Mouse (Mus musculus): Measurements from ENCODE around the gene Serpinf1. TPM values are rescaled to one million over a fixed set of nuclear protein-coding genes. Genes with fewer than 3 reads are reported as not detected.
A peak's percentile ranks its signal among the peaks of the same experiment; 100 is the strongest.
"Not testable (repeated sequence)": the region's sequence is repeated elsewhere in the genome, so short reads cannot be mapped to it uniquely, and the experiment has no call there.

The Serpinf1 gene
- total RNA-seq, 2 experiments from 2014 or later = 9.7 to 10.5 TPM

- intact Hi-C loops (cut with DNase I) = no loop called here
- DNase-seq (ENCODE audit: extremely low spot score in 1 of 2, low spot score in 2 of 2) = no peak
- Histone ChIP-seq H3K4me3 (no peak overlapping the region), H3K27ac (no peak overlapping the region)
- TF ChIP-seq CTCF (IDR thresholded peaks at IDR 0.05) = no peak
These were observed 11.9 kb downstream of the Serpinf1 start for GRCm38 (mm10) chr11:75410591-75410990.

GRCm38 (mm10) chr11:75409679-75410575, 12.6 kb downstream of the Serpinf1 start:
- intact Hi-C loops (cut with DNase I) = loop anchor here (10.0 kb wide), 1 partner anchor 165 kb away; no protein-coding TSS in a partner anchor
- Histone ChIP-seq H3K27ac (no peak overlapping the region), H3K4me3 (no peak overlapping the region)
- DNase-seq (ENCODE audit: extremely low spot score in 1 of 2, low spot score in 2 of 2) = no peak
- no peak for TF ChIP-seq CTCF (IDR thresholded peaks at IDR 0.05)

GRCm38 (mm10) chr11:75406865-75407264, 15.6 kb downstream of the Serpinf1 start:
- peak; percentile 66 for TF ChIP-seq CTCF (IDR thresholded peaks at IDR 0.05)
- DNase-seq (ENCODE audit: extremely low spot score in 1 of 2, low spot score in 2 of 2) = no peak
- Histone ChIP-seq H3K27ac (no peak overlapping the region), H3K4me3 (no peak overlapping the region)
- intact Hi-C loops (cut with DNase I) = loop anchor here (10.0 kb wide), 1 partner anchor 168 kb away; no protein-coding TSS in a partner anchor

GRCm38 (mm10) chr11:75406104-75406503, 16.4 kb downstream of the Serpinf1 start:
- intact Hi-C loops (cut with DNase I) = loop anchor here (10.0 kb wide), 1 partner anchor 169 kb away; no protein-coding TSS in a partner anchor
- Histone ChIP-seq H3K4me3 (no peak overlapping the region), H3K27ac (no peak overlapping the region)
- DNase-seq (ENCODE audit: extremely low spot score in 1 of 2, low spot score in 2 of 2) = no peak
- TF ChIP-seq CTCF (IDR thresholded peaks at IDR 0.05) = no peak

- H3K4me3 ChIP-seq = no peak overlapping the region
- no peak for TF ChIP-seq CTCF (IDR thresholded peaks at IDR 0.05)
- no peak for DNase-seq (ENCODE audit: extremely low spot score in 1 of 2, low spot score in 2 of 2)
- H3K27ac ChIP-seq = no peak overlapping the region
- intact Hi-C loops (cut with DNase I) = loop anchor here (10.0 kb wide), 1 partner anchor 170 kb away; no protein-coding TSS in a partner anchor
These were observed 17.7 kb downstream of the Serpinf1 start for GRCm38 (mm10) chr11:75404801-75405200.

- Histone ChIP-seq H3K27ac (no peak overlapping the region), H3K4me3 (no peak overlapping the region)
- intact Hi-C loops (cut with DNase I) = loop anchor here (10.0 kb wide), 1 partner anchor 171 kb away; no protein-coding TSS in a partner anchor
- TF ChIP-seq CTCF (IDR thresholded peaks at IDR 0.05) = no peak
- DNase-seq (ENCODE audit: extremely low spot score in 1 of 2, low spot score in 2 of 2) = no peak
These were observed 19.0 kb downstream of the Serpinf1 start for GRCm38 (mm10) chr11:75403301-75404052.

GRCm38 (mm10) chr11:75402271-75402690, 20.2 kb downstream of the Serpinf1 start:
- DNase-seq (ENCODE audit: extremely low spot score in 1 of 2, low spot score in 2 of 2) = peak in 1 of 2 experiments; percentile 29
- intact Hi-C loops (cut with DNase I) = loop anchor here (1.0 to 10.0 kb wide), 3 partner anchors 56 to 173 kb away; partner anchors contain the start of gene Rilp
- Histone ChIP-seq H3K4me3 (no peak overlapping the region), H3K27ac (no peak overlapping the region)
- peak; percentile 76 for TF ChIP-seq CTCF (IDR thresholded peaks at IDR 0.05)

GRCm38 (mm10) chr11:75400099-75400498, 22.4 kb downstream of the Serpinf1 start:
- intact Hi-C loops (cut with DNase I) = loop anchor here (10.0 kb wide), 1 partner anchor 175 kb away; no protein-coding TSS in a partner anchor
- Histone ChIP-seq H3K4me3 (no peak overlapping the region), H3K27ac (peak overlapping the region; percentile 72; the same call in 1 of the 2 replicates)
- no peak for TF ChIP-seq CTCF (IDR thresholded peaks at IDR 0.05)
- no peak for DNase-seq (ENCODE audit: extremely low spot score in 1 of 2, low spot score in 2 of 2)

- no peak for TF ChIP-seq CTCF (IDR thresholded peaks at IDR 0.05)
- peak; percentile 41 to 49 for DNase-seq (ENCODE audit: extremely low spot score in 1 of 2, low spot score in 2 of 2)
- intact Hi-C loops (cut with DNase I) = loop anchor here (2.0 to 5.0 kb wide), 2 partner anchors 107 to 207 kb away; partner anchors contain the start of genes Dph1 and Rtn4rl1
- peak overlapping the region; percentile 72 for H3K27ac ChIP-seq
- no peak overlapping the region for H3K4me3 ChIP-seq
These were observed 23.1 kb downstream of the Serpinf1 start for GRCm38 (mm10) chr11:75399411-75399841.

- no peak for DNase-seq (ENCODE audit: extremely low spot score in 1 of 2, low spot score in 2 of 2)
- intact Hi-C loops (cut with DNase I) = loop anchor here (5.0 kb wide), 1 partner anchor 205 kb away; the partner anchor contains the start of genes Dph1 and Rtn4rl1
- TF ChIP-seq CTCF (IDR thresholded peaks at IDR 0.05) = no peak
- Histone ChIP-seq H3K27ac (no peak overlapping the region), H3K4me3 (no peak overlapping the region)
These were observed 25.0 kb downstream of the Serpinf1 start for GRCm38 (mm10) chr11:75397452-75397851.

GRCm38 (mm10) chr11:75395611-75396010, 26.9 kb downstream of the Serpinf1 start:
- intact Hi-C loops (cut with DNase I) = loop anchor here (5.0 kb wide), 1 partner anchor 203 kb away; the partner anchor contains the start of genes Dph1 and Rtn4rl1
- H3K4me3 ChIP-seq = no peak overlapping the region
- TF ChIP-seq CTCF (IDR thresholded peaks at IDR 0.05) = no peak
- DNase-seq (ENCODE audit: extremely low spot score in 1 of 2, low spot score in 2 of 2) = no peak
- no peak overlapping the region for H3K27ac ChIP-seq

- DNase-seq (ENCODE audit: extremely low spot score in 1 of 2, low spot score in 2 of 2); intact Hi-C loops (cut with DNase I); H3K4me3 ChIP-seq; H3K27ac ChIP-seq: not testable (repeated sequence)
These were observed 39.0 kb downstream of the Serpinf1 start for GRCm38 (mm10) chr11:75383529-75383928.

GRCm38 (mm10) chr11:75378786-75379185, 43.7 kb downstream of the Serpinf1 start:
- DNase-seq (ENCODE audit: extremely low spot score in 1 of 2, low spot score in 2 of 2); H3K27ac ChIP-seq; intact Hi-C loops (cut with DNase I); H3K4me3 ChIP-seq: not testable (repeated sequence)

All from left cerebral cortex, adult 2 months (tissue).